Mouse (Mus musculus): Measurements from ENCODE around the gene Itpr2.

Gene Itpr2

GRCm38 (mm10) chr6:146464014-146464644, 37.9 kb downstream of the Itpr2 start:
- DNase-seq: no peak

DNA sequence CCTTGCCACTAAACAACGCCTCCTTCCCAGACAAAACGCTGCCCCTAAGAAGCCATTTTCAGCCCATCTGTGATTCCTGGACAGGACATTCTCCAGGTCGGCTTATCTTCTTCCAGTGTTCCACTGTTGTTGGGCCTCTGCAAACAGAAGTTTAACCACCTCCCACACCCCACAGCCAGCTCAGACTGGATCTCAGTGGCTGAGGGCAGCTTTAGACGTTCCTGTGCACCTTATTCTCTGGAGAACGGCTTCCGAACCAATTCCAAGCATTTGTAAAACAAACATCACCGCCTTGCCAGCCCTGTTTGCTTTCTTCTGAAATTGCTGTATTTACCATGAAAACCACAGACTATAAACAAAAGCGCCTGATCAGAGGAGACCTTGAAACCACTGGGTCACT, 41.1 kb downstream of the Itpr2 start:
- DNase-seq: no peak

GRCm38 (mm10) chr6:146458436-146458835, 43.6 kb downstream of the Itpr2 start:
- DNase-seq: no peak

DNA sequence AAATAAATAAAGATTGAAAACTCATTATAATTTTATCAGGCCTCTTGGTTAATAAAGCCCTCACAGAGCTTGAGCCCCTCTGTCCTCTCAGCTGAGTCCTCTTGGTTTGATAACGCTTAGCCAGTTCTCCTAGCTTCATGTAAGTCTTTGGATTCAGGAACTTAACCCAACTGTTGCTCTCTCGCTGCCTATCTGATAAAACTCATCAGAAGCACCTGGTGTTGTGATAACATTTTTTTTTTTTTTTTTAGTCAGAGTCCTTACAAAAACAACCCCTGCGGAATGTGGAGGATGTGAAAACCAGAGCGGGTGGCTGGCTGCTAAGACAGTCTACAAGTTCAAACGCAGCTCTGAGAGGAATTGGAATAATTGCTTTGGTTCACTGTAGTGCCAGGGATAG, 45.3 kb downstream of the Itpr2 start:
- DNase-seq: no peak

DNA sequence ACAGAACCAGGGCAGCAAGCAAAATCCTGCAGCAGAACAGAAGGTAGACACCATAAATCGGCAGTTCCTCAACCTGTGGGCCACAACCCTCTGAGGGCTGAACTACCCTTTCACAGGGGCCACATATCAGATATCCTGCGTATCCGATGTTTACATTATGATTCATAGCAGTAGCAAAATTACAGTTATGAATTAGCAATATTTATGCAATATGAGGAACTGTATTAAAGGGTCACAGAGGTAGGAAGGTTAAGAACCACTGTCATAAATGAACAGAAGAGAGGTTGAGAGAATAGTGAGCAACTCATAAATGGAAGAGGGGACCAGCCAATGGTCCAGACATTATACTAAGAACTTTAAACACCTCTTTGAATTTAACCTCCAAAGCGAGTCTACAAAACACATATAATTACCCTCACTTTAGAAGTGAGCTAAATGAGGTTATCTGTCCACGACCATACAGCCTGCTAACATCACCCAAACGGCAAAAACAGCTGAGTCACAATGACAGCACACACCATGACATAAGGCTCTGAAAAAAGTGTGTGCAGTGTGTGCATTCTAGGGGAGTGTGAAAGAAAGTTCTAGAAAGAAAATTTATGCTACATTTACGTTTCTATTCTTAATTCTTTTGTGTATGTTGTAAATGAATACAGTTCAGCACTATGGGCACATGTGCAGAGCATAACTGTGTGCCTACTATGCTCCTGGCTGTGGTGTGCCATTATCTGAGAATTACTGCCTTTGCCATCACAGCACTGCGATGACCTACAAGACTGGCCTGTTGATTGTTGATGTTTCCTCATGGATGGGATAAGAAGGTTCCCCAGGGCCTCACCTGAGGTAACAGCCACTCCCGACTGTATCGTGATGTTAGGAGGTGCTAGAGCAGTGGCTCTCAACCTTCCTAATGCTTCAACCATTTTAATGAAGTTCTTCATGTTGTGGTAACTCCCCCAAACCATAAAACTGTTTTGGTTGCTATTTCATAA, 47.2 kb downstream of the Itpr2 start:
- DNase-seq: no peak

- no peak for DNase-seq
These were observed 49.5 kb downstream of the Itpr2 start for GRCm38 (mm10) chr6:146452474-146452873.

DNA sequence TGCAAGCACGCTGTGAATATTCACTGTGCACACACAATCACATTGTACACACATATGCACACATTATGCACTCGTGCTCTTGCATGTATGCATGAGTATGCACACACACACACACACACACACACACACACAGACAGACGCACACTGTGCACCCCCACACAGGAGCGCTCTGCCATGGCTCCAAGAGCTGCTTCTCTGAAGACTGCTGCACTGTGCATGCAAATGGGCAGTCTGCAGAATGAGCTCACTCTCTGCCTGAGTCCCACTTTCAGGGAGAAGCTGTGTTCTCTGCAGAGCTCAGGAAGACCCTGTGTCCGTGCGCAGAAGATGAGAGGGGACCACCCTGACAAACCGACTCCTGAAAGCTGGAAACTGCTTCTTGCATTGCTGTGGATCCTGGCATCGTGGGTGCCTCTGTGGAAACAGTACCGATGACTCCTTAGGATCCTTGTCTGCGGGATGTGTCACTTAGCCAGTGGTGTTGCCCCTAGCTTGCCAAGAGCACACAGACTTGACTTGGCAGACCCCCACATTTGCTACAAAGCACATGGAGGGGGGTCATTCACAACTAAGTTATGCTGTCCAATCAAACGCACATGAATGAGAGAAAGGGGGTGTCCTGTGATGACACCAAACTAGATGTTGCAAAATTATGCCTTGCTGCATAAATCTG, 55.9 kb downstream of the Itpr2 start:
- no peak for DNase-seq

DNA sequence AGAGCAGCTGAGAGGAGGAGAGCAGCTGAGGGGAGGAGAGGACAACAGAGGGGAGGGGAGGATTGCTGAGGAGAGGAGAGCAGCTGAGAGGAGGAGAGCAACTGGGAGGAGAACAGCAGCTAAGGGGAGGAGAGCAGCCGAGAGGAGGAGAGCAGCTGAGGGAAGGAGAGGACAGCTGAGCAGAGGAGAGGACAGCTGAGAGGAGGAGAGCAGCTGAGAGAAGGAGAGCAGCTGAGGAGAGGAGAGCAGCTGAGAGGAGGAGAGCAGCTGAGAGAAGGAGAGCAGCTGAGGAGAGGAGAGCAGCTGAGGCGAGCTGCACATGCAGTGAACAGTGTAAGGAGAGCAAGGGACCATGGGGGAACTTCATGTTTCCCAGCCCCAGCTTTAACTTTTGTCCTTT, 62.2 kb downstream of the Itpr2 start:
- DNase-seq: no peak

GRCm38 (mm10) chr6:146439071-146439818, 62.8 kb downstream of the Itpr2 start:
- no peak for DNase-seq

DNA sequence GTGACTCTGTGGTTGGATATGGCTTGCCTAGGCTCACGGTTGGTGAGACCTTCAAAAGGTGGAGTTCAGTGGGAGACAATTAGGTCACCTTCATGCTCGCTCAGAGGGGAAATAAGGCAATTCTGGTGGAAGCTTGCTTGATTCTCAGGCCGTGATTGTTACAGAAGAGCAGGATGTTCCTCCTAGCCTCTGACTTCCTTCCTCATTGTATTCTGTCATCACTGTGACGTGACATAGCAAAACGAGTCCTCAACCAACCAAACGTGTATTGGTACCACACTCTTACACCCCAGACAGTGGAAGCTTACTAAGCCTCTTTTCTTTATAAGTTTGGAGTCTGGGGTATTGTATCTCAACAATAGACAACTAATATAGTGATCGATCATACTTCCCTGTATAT, 64.0 kb downstream of the Itpr2 start:
- no peak for DNase-seq

- DNase-seq: no peak
These were observed 65.0 kb downstream of the Itpr2 start for GRCm38 (mm10) chr6:146436916-146437496.

DNA sequence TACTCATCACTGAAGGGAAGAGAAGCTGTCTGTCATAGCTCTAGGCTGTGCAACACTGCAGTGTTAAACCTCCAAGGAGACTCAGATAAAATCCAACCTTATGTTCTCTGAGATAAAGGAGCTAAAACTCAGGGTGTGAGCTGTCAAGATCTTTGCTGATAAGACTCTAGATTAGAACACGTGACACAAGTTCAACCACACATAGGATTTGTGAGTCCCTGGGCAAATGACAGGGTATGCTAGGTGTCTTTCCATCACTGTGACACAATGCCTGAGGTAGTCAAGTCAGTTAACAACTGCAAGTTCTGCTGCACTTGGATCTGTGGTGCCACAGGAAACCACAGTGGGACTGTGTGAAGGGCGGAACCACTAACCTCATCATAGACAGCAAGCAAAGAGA, 67.8 kb downstream of the Itpr2 start:
- no peak for DNase-seq

DNA sequence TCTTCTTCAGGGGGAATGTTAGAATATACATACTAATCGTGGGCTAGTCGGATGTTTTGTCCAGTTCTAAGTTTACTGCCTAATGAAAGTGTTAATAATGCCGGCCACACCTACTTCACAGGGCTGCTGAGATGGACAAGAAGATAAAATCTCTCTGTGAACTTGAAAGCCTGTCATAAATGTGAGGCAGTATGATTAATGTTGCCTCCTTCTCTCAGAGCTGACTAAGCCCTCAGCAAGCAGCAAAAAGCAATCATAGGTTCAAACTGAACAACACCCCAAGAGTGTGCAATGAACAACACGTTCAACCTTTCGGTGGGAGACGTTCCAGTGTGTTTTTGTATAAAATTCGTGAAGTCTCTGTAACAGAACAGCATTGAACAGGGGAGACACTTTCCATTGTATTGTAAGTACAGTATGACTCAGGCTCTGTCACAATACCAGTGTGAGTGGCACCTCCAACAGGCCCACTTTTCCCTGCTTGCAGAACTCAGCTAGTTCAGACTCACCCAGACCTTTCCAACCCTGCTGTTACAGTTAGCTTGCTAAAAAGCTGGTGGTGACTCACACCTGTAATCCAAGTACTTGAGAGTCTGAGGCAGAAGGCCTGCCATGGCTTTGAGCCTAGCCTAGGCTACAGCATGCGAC, 69.7 kb downstream of the Itpr2 start:
- no peak for DNase-seq

- DNase-seq: no peak
These were observed 70.2 kb downstream of the Itpr2 start for GRCm38 (mm10) chr6:146431777-146432176.

DNA sequence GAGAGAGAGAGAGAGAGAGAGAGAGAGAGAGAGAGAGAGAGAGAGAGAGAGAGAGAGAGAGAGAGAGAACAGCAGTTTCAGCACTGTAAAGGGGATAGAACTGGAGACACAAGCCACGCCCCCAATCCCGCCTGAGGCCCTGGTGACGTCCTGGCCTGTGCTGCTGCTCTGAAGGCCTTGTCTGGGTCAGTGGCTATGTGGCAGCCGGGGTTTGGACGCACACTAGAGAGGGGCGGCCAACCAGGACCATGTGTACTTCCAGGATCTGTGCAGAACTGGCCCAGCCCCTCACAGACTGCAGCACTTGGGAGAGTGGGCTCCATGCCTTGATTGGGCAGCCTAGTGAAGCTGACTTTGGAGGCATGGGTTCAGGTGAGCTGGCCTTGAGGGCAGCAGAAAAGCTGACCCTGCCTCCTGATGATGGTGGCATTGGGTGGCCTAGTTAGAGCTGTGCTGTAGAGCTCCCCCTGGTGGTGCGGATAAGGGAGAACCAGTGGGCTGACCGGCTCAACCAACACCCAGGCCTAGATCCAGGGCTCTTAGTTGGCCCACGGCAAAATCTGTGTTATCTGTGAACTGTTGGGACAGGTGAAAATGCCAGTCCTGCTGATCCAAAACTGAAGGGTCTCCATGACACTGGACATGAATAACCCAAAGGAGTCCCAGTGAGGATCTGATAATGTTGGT, 72.2 kb downstream of the Itpr2 start:
- no peak for DNase-seq

- no peak for DNase-seq
These were observed 77.2 kb downstream of the Itpr2 start for GRCm38 (mm10) chr6:146424778-146425177.

DNA sequence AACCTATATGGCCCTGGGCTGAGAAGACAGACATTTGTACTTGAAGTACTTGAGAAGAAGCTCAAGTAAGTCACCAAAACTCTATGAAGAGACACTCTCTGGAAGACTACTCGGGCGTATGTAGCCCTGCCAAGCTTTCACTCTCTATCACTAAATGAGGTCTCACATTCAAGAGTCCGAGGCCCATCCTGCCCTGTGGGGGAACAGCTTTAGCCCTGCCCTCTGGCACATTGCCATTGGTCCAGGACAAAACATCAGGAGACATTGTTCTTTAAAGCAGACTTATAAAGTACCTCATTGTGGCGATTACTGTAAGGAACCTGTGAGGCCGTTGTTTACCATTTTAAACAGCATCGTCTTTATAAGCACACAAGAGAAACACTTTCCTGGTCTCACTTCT, 77.7 kb downstream of the Itpr2 start:
- DNase-seq: no peak

- DNase-seq: no peak
These were observed 81.3 kb downstream of the Itpr2 start for GRCm38 (mm10) chr6:146420718-146421117.

DNA sequence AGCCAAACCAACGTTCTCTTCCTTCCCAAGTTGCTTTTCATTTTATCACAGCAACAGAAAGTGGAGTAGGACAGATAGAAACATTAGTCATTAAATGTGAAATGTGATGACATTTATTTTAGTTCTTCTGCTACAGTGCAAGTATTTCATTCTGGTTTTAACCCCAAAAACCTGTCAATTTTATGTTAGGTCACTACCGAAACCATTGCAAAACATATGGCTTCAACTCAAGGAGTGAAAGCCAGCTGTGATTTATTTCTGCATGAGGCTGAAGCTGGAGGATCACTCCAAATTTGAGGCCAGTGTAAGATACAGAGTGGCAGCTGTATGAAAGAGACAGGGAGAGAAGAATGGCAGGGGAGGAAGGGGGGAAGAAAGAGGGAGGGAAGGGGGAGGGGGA, 85.6 kb downstream of the Itpr2 start:
- DNase-seq: no peak

- DNase-seq: no peak
These were observed 87.9 kb downstream of the Itpr2 start for GRCm38 (mm10) chr6:146414094-146414493.

DNA sequence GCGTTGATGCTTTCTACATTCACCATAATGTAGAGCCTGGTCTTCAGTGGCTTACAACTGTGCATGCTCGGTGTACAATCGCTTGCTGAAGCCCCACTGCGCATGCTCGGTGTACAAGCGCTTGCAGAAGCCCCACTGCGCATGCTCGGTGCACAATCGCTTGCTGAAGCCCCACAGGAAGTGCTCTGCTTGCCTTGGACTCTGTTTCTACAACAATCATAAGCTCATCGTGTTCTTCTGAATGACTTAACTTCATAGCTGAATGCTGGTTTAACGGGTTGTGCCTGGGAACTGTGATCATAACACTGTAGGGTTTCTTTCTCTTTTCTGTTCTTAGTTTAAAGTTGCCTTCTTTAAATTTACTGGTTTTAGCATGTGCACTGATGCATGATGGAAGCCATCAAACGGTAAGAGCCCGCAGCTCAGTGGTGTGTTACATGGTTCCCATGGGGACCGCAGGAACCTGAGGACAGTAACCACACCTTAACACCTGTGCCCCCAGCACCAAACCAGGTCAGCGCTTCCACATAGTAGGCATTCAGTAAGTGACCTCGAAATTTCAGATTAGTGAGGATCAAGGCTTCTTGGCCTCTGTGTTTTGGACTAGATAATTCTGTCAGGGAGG, 90.5 kb downstream of the Itpr2 start:
- DNase-seq: no peak

All from cerebellum, adult 9-11 months (tissue).